Mouse (Mus musculus) CH12F3 (cell line): ENCODE results near the gene Myrf.
"Not testable (repeated sequence)": the region's sequence is repeated elsewhere in the genome, so short reads cannot be mapped to it uniquely, and the experiment has no call there.

Experiments used
- in situ Hi-C: fragments of 300-500 bp; cut with MboI; formaldehyde crosslinking; loops from 2 replicates; pipeline ENCODE4 v1.14.3; 2020; ENCODE audit warnings: low sequenced_read_pairs

Gene Myrf

DNA sequence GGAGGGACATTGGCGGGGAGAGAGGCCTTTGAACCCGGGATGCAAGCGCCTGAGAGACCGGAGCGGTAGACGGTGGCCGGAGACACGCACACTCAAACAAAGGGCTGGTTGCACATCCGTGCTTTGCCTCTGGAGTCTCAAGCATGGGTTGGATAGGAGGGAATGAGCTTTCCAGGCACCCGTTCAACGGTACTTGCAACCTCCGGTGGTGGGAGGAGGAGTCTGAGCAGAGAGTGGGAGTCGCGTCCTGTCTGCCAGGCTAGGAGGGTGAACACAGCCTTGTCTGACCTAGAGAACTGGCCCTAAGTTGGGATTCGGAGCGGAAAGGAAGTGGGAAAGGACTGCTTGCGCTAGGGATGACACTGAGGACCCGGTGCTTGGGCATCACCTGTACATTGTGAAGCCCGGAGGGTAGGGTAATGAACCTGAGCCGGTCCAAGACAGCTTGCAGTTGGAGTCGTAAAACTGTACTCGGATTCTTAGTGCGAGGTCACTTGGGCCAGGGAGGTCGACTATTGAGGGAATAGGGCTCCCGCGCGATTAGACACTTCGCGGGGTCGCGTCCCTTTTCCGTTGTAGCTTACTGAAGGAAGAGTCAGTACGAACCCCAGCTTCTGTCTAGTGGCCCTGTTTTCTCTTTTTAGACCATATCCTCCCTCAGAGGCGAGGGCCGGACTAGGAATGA lies 57.1 kb downstream of the Myrf start:
- in situ Hi-C loops = loop anchor here (25.0 kb wide), 2 partner anchors 171 to 271 kb away; partner anchors contain the start of genes Best1 and Rab3il1

DNA sequence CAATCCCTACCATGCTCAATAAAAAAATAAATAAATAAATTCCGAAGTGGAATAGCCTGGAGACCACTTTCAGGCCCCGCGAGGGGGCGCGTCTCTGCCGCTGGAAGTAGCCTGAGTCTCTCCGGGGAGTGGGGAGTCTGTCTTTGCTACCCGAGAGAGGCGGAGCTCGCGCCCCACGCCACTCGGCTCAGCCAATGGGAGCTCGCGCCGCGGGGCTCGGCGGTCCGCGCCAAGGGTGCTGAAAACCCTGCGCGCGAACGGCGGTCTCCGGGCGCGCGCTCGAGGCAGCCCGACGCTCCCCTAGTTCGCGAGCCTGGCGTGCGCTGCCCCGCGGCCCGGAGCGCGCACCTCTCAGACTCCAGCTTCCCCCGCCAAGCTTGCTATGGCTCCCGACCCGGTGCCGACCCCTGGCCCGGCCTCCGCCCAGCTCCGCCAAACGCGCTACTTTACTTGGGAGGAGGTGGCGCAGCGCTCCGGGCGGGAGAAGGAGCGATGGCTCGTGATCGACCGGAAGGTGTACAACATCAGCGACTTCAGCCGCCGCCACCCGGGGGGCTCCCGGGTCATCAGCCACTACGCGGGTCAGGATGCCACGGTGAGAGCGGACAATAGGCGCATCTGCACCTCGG lies 57.8 kb downstream of the Myrf start, which contains the start of gene Fads1:
TSS of gene Fads1 (plus strand) at position 219 of the 629 bp plus-strand sequence.
- in situ Hi-C loops = loop anchor here (25.0 kb wide), 2 partner anchors 170 to 270 kb away; partner anchors contain the start of genes Best1 and Rab3il1

DNA sequence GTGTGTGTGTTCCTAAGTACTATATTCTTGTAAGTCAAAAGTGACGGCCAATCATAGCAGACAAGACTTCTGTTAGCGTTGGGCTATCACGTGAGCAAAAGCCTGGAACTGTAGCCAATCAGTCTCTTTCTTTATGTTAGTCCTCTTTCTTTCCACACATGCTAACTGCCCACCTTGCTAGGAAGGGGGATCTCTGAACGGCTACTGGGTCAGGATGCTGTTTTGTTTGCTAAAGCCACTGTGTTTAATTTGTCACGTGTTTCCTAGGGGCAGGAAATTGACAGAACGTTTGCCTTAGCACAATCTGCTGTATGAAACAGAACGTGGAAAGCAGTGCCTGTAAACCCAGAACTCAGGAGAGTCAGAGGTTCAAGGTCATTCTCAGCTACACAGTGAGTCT lies 58.4 kb downstream of the Myrf start:
- in situ Hi-C loops = loop anchor here (25.0 kb wide), 2 partner anchors 170 to 270 kb away; partner anchors contain the start of genes Best1 and Rab3il1

DNA sequence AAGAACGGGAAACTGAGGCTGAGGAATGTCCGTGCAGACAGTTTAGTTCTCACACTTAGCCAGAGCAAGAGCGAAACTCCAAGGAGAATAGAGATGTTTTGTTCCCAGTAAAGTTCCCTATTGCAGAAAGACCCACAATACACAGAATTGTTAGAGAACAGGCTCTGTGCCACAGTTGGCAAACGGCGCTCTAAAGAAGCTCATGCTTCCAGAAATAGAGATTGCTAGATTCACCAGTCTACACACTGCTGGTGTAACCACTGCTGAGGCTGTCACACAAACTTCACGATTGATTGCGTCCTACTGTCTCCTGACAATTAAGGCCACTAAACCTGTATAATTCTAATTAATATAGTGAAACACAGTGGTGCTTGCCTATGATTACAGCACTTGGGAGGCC lies 59.3 kb downstream of the Myrf start:
- in situ Hi-C loops = loop anchor here (25.0 kb wide), 2 partner anchors 169 to 269 kb away; partner anchors contain the start of genes Best1 and Rab3il1

DNA sequence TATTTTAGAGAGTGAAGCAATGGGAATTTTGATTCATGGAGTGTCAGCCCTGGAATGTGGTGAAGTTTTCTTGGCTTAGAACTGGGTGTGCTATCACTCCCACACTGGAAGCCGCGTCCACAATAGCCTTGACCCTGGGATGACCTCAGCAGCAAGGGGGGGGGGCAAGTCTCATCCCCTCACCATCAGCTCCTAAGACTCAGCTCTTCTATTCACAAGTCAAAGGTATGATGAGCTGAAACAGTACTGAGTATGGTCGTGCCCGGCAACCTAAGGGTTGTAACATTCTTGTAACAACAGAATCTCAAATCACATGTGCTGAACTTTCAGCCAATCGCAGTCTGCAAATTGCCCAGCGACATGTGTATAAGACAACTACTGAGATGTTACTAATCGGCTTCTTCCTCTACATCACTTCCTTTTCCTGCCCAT lies 63.6 kb downstream of the Myrf start:
- in situ Hi-C loops = loop anchor here (25.0 kb wide), 2 partner anchors 165 to 265 kb away; partner anchors contain the start of genes Best1 and Rab3il1

DNA sequence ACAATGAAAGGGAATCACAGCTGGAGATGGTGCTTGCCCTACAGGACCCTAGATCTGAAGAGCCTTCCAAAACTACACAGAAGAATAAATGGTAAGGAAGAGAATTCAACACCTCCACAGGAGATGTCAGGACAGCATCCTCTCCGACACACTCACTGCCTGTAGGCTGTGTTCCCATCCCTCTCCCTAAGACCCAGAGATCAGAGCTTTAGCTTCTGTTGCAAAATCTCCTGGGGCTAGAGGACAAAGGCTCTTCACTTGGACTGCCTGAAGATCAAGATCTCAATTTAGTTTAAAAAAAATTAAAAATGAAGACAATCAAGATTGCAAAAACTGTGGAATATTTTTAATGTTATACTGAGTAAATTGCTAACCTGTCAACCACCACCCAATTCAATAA lies 64.1 kb downstream of the Myrf start:
- in situ Hi-C loops = loop anchor here (25.0 kb wide), 2 partner anchors 164 to 264 kb away; partner anchors contain the start of genes Best1 and Rab3il1

DNA sequence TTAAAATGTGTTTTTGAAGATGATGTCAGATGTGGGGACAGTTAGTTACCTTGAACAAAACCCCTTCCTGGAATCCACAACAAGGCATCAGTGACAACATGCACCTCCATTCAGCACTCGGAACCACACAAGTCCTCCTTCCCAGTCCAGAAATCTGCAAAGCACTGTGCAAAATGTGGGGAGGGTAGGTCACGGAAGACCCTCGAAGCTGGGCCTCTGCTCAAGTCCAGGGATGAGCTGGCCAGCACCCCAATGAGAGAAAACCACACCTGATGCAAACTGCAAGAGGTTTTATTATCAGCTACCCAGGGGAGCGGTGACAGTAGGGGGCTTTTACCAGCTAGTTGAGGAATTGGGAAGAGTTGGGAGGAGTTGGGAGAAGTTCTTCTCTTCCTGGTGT lies 65.6 kb downstream of the Myrf start:
- in situ Hi-C loops = loop anchor here (25.0 kb wide), 2 partner anchors 163 to 263 kb away; partner anchors contain the start of genes Best1 and Rab3il1

DNA sequence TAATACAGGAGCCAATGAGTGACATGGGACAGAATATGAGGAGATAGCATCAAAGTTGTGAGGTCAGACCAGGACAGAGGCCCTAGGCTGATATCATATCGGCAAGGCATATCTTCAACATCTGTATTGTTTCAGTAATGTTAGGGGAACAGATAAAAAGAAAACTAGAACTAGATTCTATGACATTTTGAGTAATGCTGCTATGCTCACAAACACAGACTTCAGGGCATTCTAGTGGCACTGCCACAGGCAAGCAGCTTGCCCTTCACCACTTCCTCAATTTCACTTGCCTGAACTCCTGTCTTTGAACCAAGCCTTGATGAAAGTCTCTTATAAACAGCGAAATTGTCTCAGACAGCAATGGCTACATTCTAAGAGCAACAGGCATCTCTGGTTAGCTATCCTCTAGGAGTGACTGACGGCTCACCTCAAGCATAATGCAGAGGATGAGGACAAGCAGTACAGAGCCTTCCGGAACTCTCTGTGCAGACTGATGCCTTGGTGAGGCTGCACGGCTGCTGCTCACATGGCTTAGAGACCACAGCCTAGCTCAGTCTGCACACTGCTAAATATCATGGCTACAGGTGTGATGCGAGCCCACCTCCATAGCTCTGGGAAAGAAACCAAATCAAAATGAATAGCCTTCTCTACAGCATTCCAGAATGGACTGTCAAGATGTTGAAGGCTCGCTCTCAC lies 66.6 kb downstream of the Myrf start:
- in situ Hi-C loops = no loop called here

DNA sequence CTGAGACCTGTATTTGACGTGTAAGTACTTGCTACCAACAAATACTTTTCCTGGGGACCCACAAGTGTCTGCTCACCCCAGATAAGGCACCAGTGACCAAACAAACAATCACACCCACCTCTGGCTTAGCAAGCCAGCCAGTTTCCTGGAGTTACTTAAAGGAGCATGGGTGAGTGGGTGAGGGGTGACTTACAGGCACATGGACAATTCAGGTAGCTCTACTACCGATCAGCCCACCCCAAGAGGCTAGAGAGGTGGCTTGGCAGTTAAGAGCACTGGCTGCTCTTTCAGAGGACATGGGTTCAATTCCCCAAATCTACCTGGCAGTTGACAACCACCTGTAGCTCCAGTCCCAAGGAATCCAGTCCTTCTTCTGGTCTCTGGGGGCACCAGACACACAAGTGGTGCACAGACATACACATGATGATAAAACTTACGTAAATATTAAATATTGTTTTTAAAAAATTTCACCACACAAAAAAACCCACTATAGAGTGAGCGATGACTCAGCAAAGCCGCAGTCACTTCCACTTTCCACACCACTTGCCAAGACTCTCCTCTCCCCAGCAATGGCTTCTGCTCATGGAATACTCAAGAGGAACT lies 67.3 kb downstream of the Myrf start:
- in situ Hi-C loops = no loop called here

DNA sequence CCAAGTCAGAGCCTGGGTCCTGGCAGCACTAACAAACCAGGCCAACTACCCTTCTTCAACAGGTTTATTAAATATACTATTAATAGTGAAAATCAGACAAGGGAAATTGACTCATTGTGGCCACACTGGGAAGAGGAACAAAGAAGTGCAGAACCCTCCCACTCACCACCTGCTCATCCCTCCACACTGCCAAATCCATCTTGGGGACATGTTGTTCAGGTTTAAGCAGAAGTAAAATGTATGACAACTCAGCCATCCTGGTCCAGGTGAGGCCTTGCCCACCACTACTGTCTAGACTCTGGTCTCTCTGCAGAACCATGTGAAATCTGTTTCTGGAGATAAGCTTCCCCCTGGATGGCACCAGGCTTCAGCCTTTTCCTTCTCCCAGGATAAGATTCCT lies 68.7 kb downstream of the Myrf start:
- in situ Hi-C loops = no loop called here

DNA sequence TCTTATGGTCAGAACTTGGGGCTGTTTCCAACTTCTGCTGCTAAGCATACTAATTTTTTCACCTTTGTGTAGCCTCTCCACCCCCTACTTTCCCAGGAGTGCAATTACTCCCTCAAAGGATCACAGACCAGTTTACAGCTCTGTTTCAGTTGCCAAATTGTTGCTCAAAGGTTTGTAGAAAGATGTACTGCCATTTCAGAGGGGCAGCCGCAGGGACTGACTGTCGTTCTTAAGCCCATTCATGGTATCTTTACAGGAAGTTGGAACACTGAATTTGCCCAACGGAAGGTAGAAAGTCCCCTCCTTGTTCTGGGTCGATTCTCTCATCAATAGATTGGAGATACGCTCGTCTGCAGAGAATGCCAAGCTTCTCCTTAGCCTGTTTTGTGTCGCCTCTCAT lies 69.2 kb downstream of the Myrf start:
- in situ Hi-C loops = no loop called here

DNA sequence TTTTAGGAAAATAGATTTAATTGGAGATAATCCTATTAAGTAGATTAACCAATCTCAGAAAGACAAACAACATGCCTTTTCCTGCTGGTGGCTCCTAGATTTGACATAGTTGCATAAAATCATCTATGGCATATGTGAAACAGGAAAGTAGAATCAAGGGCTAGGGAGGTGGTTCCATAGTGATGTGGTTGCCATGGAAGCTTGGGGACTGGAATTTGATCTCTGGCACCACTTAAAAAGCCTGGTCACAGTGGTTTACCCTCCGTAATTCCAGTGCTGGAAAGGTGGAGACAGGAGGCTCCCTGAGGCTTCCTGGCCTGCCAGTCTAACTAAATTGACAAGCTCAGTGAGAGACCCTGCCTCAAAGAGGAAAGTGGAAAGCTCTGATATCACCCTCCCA lies 70.1 kb downstream of the Myrf start:
- in situ Hi-C loops = no loop called here

DNA sequence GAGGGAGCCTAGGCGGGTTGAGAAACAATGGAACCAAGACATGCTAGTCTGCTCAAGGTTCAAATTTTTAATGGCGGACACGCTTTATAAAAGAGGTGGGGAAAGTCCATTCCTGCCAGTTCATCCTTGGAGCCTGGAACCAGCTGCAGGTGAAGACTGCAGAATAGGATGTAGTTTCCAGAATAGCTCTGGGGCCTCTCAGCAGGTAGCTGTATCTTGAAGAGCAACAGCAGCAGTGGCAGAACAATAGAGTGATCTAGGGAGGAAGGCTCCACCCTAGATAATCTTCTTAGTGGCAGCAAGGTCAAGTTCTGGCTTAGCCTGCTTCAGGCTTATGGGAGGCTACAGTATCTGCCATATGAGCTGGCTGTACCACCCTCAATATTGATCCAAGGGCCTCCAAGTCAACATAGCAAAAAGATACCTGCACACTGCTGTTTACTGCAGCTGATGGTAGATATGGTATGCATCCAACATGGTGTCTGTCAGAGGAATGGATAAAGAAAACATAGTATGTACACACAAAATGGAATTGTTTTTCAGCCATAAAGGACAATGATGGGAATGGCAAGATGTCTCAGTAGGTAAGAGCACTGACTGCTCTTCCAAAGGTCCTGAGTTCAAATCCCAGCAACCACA lies 70.7 kb downstream of the Myrf start:
- in situ Hi-C loops = not testable (repeated sequence)

DNA sequence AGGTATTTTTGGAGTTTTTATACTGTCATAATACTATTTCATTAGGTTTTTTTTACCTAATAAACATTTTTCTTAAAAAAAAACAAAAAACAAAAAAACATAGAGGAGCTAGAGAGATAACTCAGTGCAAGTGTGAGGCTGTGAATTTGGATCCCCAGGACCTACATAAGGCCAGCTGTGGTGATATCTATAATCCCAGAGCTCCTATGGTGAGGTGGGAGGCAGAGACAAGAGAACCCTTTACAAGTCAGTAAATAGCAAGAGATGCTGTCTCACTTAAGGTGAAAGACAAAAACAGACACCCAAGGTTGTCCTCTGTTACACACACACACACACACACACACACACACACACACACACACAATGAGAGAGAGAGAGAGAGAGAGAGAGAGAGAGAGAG lies 71.4 kb downstream of the Myrf start:
- in situ Hi-C loops = no loop called here

DNA sequence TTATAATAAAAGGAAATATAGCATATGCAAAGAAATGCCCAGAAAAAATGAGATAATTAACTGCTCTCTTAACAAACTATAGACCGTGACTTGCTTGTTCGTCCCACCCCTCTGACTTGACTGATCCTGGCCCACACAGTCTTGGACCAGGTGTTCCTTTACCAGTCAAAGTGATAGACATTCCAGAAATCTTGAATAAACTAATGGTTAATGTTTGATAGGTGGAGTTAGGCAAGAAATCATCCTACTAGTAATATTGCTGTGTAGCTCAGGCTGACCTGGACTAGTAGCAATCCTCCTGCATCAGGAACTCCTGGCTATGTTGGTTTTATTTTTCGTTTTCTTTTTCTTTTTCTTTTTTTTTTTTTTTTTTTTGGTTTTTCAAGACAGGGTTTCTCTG lies 72.1 kb downstream of the Myrf start:
- in situ Hi-C loops = no loop called here

DNA sequence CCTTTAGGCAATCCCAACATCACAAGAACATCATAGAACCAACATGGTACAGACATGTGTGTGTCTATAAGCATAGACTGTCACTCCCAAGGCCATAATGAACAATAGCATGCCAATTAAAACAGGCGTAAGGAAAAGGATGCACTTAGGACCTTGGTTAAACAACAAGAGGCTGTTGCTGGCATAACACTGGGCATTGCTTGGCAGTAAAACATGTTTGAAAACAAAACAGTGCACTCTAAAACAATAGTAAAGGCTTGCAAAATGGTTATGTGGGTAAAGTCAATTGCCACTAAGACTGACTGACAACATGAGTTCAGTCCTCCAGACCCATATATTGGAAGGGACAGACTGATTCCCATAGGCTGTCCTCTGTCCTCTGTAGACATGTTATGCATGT lies 72.6 kb downstream of the Myrf start:
- in situ Hi-C loops = no loop called here

DNA sequence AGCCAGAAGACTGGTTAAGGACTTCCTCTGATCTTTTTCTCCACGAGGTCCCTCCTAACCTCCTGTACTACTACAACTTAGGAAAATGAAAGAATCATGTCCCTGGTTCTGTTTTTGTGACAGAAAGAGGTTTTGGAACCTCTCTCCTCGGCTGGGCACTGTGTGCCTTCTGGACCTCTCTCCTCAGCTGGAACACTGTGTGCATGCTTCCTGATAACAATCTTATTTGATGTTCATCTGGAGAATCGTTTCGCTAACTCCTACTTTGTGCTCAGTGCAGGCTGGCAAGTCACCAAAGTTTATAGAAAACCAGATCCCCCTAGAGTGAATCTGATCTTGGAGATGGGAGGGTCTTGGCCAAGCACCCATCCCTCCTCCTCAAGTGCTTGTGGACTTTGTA lies 73.4 kb downstream of the Myrf start:
- in situ Hi-C loops = no loop called here

DNA sequence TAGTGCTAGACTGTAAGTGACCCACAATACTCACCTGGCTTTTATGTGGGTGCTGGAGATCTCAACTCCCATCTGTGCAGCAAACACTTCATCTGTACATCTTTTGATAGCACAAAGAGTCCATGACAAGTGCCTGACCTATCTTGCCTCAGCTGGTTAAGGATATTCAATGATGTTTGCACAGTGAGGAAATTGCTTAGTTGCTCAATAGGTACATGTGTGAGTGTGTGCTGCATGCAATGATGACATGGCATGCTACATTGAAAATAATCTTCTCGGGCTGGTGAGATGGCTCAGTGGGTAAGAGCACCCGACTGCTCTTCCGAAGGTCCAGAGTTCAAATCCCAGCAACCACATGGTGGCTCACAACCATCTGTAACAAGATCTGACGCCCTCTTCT lies 74.6 kb downstream of the Myrf start:
- in situ Hi-C loops = not testable (repeated sequence)

DNA sequence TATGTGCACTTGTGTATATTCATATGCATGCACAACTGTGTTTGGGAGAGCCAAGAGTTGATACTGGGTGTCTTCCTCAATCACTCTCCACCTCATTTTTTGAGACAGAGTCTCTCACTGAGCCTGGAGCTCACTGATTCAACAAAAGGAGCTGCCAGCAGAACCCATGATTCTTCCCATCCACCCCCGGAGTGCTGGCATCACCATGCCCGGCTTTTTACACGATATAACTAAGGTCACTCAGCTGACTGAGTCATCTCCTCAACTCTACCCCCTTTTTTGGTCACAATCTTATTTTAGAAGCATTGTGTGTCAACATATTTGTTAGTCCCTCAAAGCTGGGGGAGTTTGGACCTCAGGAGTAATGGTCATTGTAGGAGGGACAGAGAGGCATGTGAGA lies 76.7 kb downstream of the Myrf start:
- in situ Hi-C loops = no loop called here
